Mouse (Mus musculus): Measurements from ENCODE around the gene Slc38a3.

DNA sequence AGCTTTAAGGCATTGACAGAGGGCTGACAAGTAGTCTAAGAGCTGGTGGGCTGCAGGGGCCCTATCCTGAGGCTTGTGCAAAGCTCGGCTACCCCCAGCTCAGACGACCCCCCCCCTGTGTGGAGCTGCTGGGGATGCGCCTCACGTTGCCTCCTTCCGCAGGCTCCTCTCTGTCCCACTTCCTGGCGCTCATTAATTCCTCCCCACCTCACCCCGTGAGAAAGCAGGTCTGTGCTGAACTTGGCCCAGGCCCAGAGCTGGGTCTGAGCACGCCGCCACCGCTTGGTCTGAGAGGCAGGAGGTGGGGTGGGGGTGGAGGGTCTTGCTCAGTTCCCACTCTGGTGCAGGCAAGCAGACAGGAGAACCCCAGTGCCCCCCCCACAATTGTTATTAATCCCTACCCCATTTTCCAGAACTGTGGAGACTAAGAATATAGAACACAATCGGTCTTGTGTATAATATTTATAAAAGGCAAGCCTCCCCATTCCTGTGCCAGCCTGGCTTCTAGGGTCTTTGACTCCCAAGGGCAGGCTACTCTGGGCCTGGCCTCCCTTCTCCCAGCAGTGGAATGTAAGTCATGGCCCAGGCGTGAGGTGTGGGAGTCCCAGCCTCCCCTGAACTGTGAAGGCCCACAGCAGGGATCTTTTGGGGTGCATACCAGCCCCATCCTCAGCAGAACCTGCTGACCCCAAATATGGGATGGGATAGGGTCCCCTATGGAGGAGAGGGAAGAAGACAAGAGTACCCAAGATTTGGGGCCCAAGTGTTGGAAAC, 18.4 kb downstream of the Slc38a3 start:
- TF ChIP-seq CTCF (conservative IDR thresholded peaks at IDR 0.05; ENCODE audit: insufficient read depth, insufficient read length, low read depth, low read length) (no peak), POLR2A (IDR thresholded peaks at IDR 0.05; ENCODE audit: low read depth, low read length) (no peak)

All from kidney, adult 2 months (tissue).